Mouse (Mus musculus) spleen, postnatal 10 days (tissue): ENCODE results near the gene Myh9.
"Not testable (repeated sequence)": the region's sequence is repeated elsewhere in the genome, so short reads cannot be mapped to it uniquely, and the experiment has no call there.

Experiments used
- DNase-seq, 2 experiments: peaks; one replicate each; pipeline ENCODE4 v3.0.0; 2021 to 2022; ENCODE audit warnings: low spot score in 2 of 2

Myh9 gene

DNA sequence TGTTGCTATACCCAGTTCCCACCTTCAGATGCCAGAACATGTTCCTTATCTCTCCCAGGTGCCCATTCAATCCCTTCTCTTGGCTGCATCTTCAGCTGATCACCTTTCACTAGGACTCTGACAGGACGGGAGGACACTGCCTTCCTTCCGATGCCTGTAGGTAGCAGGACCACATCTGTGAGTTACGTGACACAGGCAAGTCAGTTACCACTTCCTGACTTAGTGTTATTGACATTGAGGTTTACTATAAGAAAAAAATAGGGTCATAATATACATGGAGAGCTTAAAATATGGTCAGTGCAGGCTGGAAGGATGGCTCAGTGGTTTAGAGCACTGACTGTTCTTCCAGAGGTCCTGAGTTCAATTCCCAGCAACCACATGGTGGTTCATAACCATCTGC is 120.5 kb downstream of the Myh9 start:
- DNase-seq: not testable (repeated sequence)

DNA sequence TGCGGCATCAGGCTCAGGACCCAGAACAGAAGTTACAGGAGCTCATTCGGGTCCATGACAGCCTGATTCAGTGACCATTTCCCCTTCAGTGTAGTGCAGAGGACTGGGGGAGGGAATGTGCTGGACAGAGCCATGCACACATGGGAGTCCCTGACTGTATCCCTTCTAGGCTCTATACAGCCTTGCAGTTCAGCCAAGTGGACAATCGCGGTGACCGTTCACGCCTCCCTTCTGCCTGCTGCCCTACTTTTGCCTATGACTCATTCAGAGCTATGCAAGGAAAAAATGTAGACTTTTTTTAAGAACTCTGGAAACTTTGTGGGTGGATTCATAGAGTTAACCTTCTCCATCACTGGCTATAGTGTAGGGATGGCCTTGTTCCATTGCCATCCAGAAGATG is 123.7 kb downstream of the Myh9 start:
- not testable (repeated sequence) for DNase-seq
